In the genomic region with DNA sequence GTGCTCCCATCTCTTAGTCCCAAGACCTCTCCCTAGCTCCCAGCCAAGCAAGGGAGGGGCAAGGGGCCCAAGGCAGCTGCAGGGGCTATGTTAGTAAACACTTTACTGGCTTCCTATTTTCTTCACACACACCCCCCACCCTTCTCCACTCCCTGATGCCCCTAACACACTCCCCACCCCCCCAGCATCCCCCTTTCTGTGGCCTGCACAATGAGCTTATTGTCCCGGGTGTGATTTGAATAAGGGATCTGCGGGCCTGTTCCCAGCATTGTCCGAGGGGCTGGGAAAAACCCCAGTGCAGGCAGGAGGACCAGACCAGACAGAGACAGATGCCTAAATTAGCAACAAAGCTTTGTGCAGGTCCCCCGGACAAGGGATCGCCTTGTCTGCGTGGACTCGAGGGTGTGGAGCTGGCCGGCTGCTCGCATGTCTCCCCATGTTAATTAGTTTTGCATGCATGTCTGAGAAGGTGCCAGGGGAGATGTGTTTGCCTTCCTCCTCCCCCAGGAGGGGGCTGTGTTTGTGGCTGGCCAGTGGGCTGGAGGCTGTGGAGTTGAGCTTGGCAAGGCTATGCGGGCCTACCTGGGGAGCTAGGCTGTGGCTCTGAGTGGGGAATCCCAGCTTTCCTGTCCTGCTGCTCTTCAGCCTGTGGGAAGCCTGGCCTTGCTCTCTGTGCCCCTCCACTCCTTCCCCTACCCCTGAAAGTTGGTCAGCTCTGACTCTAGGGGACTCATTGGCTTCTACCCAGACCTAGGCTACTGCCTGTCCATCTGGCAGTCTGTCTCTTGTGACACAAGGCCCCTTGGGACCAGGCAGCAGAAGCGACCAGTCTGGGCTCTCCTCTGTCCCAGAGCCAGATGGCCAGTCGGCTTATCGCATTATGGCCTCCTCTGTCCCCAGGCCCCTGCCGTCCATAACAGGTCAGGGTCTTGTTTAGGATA, we compare ENCODE assay signal across 13 mouse cellular contexts. TPM values are rescaled to one million over a fixed set of nuclear protein-coding genes. Genes with fewer than 3 reads are reported as not detected.
A peak's percentile ranks its signal among the peaks of the same experiment; 100 is the strongest.
DNase-seq lines count a peak whose midpoint lies in the region; ATAC-seq and TF ChIP-seq lines count a peak whose summit lies in the region.
"Had no signal": no experiment of that assay in that cellular context is flagged by ENCODE, and none has a peak within 500 bp of the region (broad histone marks: within the 10 kb centered on the region; RNA-seq: fewer than 3 reads in every experiment).

No protein-coding gene starts in this region.

- no peak for TF ChIP-seq CTCF in left cerebral cortex, adult 2 months (IDR thresholded peaks at IDR 0.05)
- no peak for TF ChIP-seq CTCF in stomach, postnatal 0 days (IDR thresholded peaks at IDR 0.05; ENCODE audit: low read depth)

- WGBS in forebrain, embryonic 15.5 days: 9% methylated on average over 14 of the region's 14 CpGs
- 11% methylated on average over 14 of the region's 14 CpGs for WGBS in midbrain, embryonic 11.5 days
- WGBS in stomach, postnatal 0 days: 45% methylated on average over 14 of the region's 14 CpGs

- peaks cover 40% of the 10 kb centered on the region for H3K36me3 ChIP-seq in forebrain, embryonic 15.5 days
- no peaks in the 10 kb centered on the region; the same call in 1 of the 2 replicates for H3K36me3 ChIP-seq in midbrain, embryonic 11.5 days (ENCODE audit: control insufficient read depth, insufficient read depth, low read length)
- no peaks in the 10 kb centered on the region for H3K36me3 ChIP-seq in stomach, postnatal 0 days (ENCODE audit: control insufficient read depth, insufficient read depth, low read length)
- H3K36me3 ChIP-seq: kidney, embryonic 15.5 days; limb, embryonic 13.5 days had no signal

- H3K27ac ChIP-seq in left cerebral cortex, adult 2 months: peak overlapping the region; percentile 89
- peak overlapping the region; percentile 98 for H3K27ac ChIP-seq in forebrain, embryonic 15.5 days (replicated peaks)
- peak overlapping the region; percentile 96 for H3K27ac ChIP-seq in midbrain, embryonic 11.5 days (ENCODE audit: low read depth, low read length)
- H3K27ac ChIP-seq in stomach, postnatal 0 days (replicated peaks): no peak overlapping the region
- H3K27ac ChIP-seq: heart, adult 2 months; kidney, embryonic 15.5 days; limb, embryonic 13.5 days; macrophage had no signal

- H3K4me3 ChIP-seq in left cerebral cortex, adult 2 months: no peak overlapping the region
- H3K4me3 ChIP-seq in forebrain, embryonic 15.5 days: no peak overlapping the region
- no peak overlapping the region for H3K4me3 ChIP-seq in midbrain, embryonic 11.5 days (ENCODE audit: low read depth, low read length)
- no peak overlapping the region for H3K4me3 ChIP-seq in stomach, postnatal 0 days (ENCODE audit: low read depth, low read length)
- H3K4me3 ChIP-seq: erythroblast, embryonic 14.5 days; heart, adult 2 months; kidney, embryonic 15.5 days; limb, embryonic 13.5 days had no signal

- no peak for TF ChIP-seq EP300 in stomach, postnatal 0 days (optimal IDR thresholded peaks at IDR 0.05)

- DNase-seq in left cerebral cortex, adult 2 months (ENCODE audit: extremely low spot score in 1 of 2, low spot score in 2 of 2): no peak
- DNase-seq in left cerebral cortex, adult 18-20 months (ENCODE audit: low spot score in 2 of 2): no peak
- DNase-seq in midbrain, embryonic 11.5 days (ENCODE audit: low spot score, missing footprints): peak; percentile 95
- no peak for DNase-seq in stomach, postnatal 0 days (ENCODE audit: low spot score)
- DNase-seq in spleen, postnatal 36 days (ENCODE audit: low spot score in 2 of 2): no peak
- no peak for DNase-seq in lung, postnatal 36 days
- no peak for DNase-seq in kidney, adult 11 months
- DNase-seq: heart, adult 2 months had no signal

- intact Hi-C loops in left cerebral cortex, adult 2 months (cut with DNase I): no loop called here

- H3K4me1 ChIP-seq in forebrain, embryonic 15.5 days: peaks cover 94% of the 10 kb centered on the region
- H3K4me1 ChIP-seq in midbrain, embryonic 11.5 days (ENCODE audit: control insufficient read depth, insufficient read depth, low read length): peaks cover 42% of the 10 kb centered on the region
- H3K4me1 ChIP-seq in stomach, postnatal 0 days (replicated peaks; ENCODE audit: control insufficient read depth, insufficient read depth): no peaks in the 10 kb centered on the region
- H3K4me1 ChIP-seq: kidney, embryonic 15.5 days had no signal

- no peaks in the 10 kb centered on the region for H3K9me3 ChIP-seq in forebrain, embryonic 15.5 days
- no peaks in the 10 kb centered on the region for H3K9me3 ChIP-seq in midbrain, embryonic 11.5 days (ENCODE audit: control insufficient read depth, low read length)
- no peaks in the 10 kb centered on the region for H3K9me3 ChIP-seq in stomach, postnatal 0 days (ENCODE audit: control insufficient read depth, low read length)
- H3K9me3 ChIP-seq: kidney, embryonic 15.5 days; limb, embryonic 13.5 days had no signal

- H3K4me2 ChIP-seq in forebrain, embryonic 15.5 days (replicated peaks): 0 out of 2 replicates have a peak overlapping the region, but pooled peaks have one; percentile 9
- H3K4me2 ChIP-seq in midbrain, embryonic 11.5 days: peak overlapping the region; percentile 19
- no peak overlapping the region for H3K4me2 ChIP-seq in stomach, postnatal 0 days (replicated peaks; ENCODE audit: low read depth)
- H3K4me2 ChIP-seq: kidney, embryonic 15.5 days; limb, embryonic 13.5 days had no signal

- peak; percentile 79 for ATAC-seq in forebrain, embryonic 15.5 days (replicated peaks)
- peak; percentile 93 for ATAC-seq in midbrain, embryonic 11.5 days (ENCODE audit: low FRiP score)
- peak; percentile 24; the same call in 1 of the 2 replicates for ATAC-seq in stomach, postnatal 0 days (ENCODE audit: low FRiP score, low TSS enrichment)

- no peaks in the 10 kb centered on the region for H3K27me3 ChIP-seq in forebrain, embryonic 15.5 days
- peaks cover 9% of the 10 kb centered on the region; the same call in 1 of the 2 replicates for H3K27me3 ChIP-seq in midbrain, embryonic 11.5 days (ENCODE audit: control insufficient read depth, insufficient read depth, low read length)
- no peaks in the 10 kb centered on the region; the same call in 1 of the 2 replicates for H3K27me3 ChIP-seq in stomach, postnatal 0 days (ENCODE audit: control insufficient read depth, insufficient read depth, low read length)

- H3K9ac ChIP-seq in forebrain, embryonic 15.5 days (replicated peaks): peak overlapping the region; percentile 31
- H3K9ac ChIP-seq in midbrain, embryonic 11.5 days (ENCODE audit: low read length): peak overlapping the region; percentile 69
- H3K9ac ChIP-seq in stomach, postnatal 0 days (ENCODE audit: low read length): no peak overlapping the region
- H3K9ac ChIP-seq: kidney, embryonic 15.5 days; limb, embryonic 13.5 days had no signal

RNA-seq across cellular contexts. Expression of a gene that starts 59.8 kb away (rescaled TPM):
- total RNA-seq in left cerebral cortex, adult 2 months (2021): 100 to 1,000 TPM in 1 of 2 experiments, 10 to 100 TPM in 1; 86.7 to 100 TPM
- 100 to 1,000 TPM in 1 of 2 experiments, 10 to 100 TPM in 1; 92.3 to 115 TPM for total RNA-seq in left cerebral cortex, adult 18-20 months (2021)
- polyA plus RNA-seq in forebrain, embryonic 15.5 days (2015; fragmentation: Nextera tagmentation; extraction: Ambion mirVana): 32.9 and 35.8 TPM in 2 replicates
- 24.0 and 26.7 TPM in 2 replicates for polyA plus RNA-seq in midbrain, embryonic 11.5 days (2014; fragmentation: Nextera tagmentation; extraction: Ambion mirVana)
- 13.9 and 18.5 TPM in 2 replicates for polyA plus RNA-seq in stomach, postnatal 0 days (2015; fragmentation: Nextera tagmentation; extraction: Ambion mirVana)

Comparison
In these comparisons a context has a peak if more than half of its experiments do, and no peak if none do; other contexts are left out.
1. ATAC-seq: peak in every context shown above with its lines; median percentile 93 in midbrain, embryonic 11.5 days; 79 in forebrain, embryonic 15.5 days; 24 in stomach, postnatal 0 days.